Mouse (Mus musculus): ENCODE measurements around the gene Lime1.
A peak's percentile ranks its signal among the peaks of the same experiment; 100 is the strongest.

Gene Lime1

DNA sequence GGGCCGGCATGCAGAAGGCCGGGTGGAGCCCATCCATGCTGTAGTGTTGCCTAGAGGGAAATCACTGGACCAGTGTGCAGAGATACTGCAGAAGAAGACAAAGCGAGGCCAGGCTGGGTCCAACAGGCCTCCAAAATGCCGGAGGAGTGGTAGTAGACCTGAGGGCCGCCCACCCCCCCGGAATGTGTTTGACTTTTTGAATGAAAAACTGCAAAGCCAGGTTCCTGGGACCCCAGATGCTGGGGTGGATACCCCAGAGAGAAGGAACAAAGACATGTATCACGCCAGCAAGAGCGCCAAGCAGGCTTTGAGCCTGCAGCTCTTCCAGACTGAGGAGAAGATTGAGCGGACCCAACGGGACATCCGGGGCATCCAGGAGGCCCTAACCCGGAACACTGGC lies at the start of gene Lime1:
Gene Lime1 (plus strand): TSS at position 301 of the 400 bp plus-strand sequence.
- no peak for DNase-seq (ENCODE audit: low read depth, low spot score)

DNA sequence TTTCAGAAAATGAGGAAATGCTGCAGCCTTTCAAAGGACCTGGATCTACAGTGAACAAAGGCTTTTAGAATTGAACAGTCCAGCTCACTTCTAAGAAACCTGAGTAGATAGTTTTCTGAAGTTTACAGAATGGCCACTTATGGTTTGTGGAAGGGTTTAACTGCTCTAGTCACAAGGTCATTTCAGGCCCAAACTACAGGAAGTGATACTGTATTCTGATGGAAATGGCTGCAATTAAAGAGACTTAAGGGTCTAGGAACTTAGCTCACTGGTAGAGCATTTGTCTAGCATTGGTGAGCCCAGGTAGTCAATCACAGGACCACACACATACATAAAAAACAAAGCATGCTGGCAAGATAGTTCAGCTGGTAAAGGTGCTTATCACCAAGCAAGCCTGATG lies 47.3 kb upstream of the Lime1 start:
- DNase-seq (ENCODE audit: low read depth, low spot score) = no peak

DNA sequence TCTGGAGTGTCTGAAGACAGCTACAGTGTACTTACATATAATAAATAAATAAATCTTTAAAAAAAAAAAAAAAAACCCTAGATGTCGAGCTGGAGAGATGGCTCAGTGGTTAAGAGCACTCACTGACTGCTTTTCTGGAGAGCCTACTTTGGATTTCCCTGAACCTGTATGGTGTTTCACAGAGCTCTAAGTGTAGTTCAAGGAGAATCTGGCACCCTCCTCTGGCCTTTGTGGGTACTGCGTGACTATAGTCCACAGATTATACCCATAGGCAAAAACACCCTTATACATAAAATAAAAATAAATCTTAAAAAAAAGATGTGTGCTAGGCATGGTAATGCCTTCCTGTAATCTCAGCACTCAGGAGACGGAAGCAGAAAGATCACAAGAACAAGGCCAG lies 45.9 kb upstream of the Lime1 start:
- DNase-seq (ENCODE audit: low read depth, low spot score) = peak; percentile 74

DNA sequence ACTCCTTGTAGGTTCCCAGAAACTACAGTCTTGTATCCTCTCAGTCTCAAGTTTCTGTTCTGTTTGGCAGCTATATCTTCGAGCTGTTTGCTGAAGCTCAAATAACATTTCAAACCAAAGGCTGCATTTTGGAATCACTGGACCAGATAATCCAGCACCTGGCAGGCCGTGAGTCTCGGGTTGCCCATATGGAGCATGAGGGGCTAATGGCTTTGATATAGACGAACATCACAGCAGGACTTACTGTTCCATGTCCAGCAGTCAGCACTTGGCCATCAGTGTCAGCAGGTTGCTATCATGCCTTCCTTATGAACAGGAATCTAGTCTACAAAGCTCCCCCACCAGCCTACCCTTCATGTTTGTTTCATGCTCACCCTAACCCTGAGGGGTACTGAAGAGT lies 39.5 kb upstream of the Lime1 start:
- no peak for DNase-seq (ENCODE audit: low read depth, low spot score)

DNA sequence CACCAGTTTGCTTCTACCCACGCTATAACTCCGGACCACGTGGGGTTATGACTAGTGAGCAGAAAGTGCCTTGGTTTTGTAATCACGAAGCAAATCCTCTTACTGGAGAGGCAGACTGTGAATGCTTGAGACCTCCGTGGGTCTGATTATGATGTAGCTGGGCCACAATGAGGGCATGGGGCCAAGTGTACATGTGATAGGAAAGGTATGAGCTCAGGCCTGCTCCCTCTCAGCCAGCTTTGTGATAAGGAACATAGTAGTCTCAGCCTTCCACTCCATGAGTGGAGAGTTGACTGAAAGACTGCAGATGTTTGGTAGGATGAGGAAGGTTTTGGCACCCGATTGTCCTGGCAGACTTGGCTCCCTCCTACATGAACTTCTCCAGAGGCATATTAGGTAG lies 37.1 kb upstream of the Lime1 start:
- no peak for DNase-seq (ENCODE audit: low read depth, low spot score)

DNA sequence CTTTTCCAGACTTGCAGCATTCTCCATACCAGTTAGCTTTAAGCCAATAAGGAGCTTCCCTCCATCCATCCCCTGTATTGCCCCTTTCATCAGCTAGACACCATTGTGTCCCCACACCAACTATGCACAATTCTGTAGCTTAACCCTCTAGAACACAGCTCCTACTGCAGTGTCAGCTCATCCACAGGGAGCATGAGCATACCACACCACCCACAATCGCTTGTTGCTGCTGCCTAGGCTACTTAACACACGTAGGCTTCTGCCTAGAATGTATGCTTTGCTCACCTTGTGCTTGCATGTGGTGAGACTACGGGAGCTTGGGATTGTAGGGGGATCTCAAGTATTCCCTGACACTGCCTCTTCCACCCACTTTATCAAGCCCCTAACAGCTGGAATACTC lies 23.1 kb upstream of the Lime1 start:
- DNase-seq (ENCODE audit: low read depth, low spot score) = no peak

DNA sequence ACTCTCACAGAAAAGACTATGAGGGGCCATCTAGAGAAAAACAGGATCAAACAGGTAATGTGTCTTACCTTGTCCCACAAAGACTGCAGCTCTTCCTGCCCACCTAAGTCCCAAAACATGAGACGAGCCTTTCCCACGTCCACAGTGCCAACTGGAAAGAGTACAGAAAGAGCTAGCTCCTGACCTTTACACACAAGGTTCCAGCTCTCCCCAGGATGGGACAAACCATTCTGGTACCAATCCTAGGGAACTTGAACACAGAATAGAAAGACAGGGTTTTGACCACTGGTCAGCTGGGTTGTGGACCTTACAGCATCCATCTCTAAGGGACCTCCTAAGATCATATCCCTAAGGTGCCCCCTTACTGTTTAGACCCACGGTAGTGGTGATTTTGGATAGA lies 15.9 kb upstream of the Lime1 start:
- DNase-seq (ENCODE audit: low read depth, low spot score) = no peak

DNA sequence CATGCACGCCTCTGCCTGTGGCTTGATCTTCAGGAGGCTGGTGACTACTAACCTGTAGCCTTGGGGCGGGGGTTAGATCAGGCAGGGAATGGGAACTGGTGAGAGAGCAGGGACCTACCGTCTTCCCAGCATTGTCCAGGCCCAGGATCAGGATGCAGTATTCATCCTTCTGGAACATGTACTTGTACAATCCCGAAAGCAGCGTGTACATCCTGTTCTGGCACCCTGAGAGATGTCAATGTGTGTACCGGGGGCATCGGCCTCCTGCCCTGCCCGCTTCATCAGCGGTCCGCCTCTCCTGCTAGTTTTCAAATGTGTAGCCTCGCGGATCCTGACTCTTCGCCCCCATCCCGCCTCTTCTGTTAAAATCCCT lies 15.4 kb upstream of the Lime1 start:
- no peak for DNase-seq (ENCODE audit: low read depth, low spot score)

DNA sequence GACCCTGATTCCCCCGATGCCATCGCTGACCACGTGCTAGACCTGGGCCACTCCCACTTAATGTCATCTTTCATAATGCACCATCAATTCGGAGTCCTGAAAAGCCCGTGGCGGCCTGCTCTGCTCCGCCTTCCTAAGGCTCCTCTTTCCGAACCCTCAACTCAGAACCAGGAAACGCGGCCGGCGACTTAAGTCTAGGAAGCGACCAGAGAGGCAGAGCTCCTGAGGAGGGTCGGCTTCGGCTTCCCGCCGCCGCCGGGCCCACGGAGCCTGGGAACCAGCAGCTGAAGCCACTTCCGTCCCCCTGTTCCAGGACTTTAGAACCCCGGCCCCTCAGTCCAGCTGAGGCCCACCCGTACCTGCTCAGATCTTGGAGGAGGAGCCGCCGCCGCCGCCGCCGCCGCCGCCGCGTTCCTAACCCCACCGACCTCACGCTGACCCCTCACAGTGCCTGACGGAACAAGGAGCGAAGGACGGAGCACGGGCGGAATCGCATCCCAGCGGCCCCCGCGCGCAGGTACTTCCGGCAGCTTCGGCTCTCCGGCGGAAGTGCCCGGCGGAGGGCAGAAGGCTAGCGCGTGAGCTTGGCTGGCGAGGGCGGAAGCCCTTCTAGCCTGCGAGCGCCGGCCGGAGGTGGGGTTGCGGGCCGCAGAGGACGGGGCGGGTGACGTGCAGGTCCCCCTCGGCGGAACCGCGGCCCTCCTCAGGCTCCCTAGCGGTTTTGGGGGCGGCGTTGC lies 14.8 kb upstream of the Lime1 start, which contains the start of the genes Zgpat and Arfrp1:
Gene Zgpat (plus strand): TSS at position 69 of the 737 bp plus-strand sequence.
Gene Arfrp1 (minus strand): TSS at position 545 of the 737 bp plus-strand sequence.
- peak; percentile 89 for DNase-seq (ENCODE audit: low read depth, low spot score)

DNA sequence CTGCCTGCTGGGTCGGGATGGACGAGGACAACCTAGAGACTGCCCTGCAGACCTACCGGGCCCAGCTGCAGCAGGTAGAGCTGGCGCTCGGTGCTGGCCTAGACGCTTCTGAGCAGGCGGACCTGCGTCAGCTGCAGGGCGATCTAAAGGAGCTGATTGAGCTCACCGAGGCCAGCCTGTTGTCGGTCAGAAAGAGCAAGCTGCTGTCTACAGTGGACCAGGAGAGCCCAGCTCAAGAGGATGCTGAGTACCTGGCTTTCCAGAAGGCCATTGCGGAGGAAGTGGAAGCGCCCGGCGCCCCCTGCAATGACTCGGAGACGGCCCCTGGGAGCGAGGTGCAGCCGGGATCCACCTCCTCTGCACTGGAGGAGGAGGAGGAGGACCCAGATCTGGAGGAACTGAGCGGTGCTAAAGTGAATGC lies 14.2 kb upstream of the Lime1 start:
- no peak for DNase-seq (ENCODE audit: low read depth, low spot score)

DNA sequence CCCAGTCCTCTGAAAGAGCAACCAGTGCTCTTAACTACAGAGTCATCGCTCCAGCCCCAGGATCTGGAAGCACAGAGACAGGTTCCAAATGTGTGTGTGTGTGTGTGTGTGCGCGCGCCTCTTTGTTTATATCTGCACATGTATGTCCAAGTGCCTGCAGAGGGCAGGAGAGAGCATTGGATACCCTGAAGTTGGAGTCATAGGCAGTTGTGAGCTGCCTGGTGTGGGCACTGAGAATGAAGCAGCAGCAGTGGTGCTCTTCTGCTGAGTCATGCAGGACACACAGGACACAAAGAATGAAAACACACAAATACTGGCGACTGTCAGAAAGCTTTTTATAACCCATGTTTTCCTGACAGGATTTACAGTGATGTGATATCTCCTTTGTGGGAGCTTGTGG lies 9.9 kb upstream of the Lime1 start:
- no peak for DNase-seq (ENCODE audit: low read depth, low spot score)

DNA sequence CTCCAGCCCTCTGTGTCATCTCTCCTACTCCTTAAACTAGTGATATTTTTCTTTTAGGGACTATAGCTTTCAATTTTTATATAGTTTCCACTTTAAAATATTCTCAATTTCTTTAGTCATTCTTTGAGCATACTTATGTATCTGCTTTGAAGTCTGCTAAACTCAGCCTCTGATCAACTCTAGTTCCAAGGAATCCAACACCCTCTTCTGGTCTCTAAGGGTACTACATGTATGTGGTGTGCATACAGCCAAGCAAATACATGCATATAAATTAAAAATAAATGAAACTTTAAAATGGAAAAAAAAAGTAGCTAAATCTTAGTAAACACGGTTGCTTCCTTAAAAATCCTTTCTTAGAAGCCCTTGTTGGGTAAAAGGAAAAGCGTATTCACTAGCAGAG lies 4.1 kb upstream of the Lime1 start:
- DNase-seq (ENCODE audit: low read depth, low spot score) = peak; percentile 77

DNA sequence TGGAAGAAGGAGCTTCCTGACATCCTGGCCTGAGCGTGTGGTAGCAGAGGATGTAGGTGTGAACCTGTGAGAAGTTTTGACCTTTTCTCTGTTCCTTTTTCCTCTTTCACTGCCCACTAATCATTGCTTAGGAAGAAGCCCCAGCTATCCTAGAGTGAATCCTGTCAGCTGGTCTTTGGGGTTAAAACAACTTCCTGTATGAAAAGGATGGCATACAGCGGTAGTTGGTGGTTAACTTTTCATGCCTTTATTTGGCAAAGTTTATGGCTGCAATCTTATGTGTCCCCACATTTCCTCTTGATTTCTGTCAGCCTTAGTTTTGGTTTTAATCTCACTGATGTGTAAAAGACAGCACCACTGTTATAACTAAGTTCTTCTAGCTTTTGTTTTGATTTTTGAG lies 2.6 kb upstream of the Lime1 start:
- peak; percentile 70 for DNase-seq (ENCODE audit: low read depth, low spot score)

DNA sequence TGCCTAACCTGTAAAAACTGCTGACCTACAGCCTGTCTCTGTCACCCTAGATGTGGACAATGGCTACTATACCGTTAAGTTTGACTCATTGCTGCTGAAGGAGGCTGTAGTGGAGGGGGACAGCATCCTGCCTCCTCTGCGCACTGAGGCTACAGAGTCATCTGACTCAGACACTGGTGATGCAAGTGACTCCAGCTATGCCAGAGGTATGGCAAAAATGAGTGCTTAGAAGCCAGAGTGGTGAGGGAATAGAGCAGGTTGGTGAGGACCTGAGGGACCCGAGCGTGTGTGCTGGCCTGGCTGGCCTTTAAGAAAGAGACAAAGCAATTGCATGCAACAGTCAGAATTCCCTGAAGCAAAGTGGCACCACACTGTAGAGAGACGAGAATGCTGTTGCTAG lies 1.2 kb upstream of the Lime1 start:
- no peak for DNase-seq (ENCODE audit: low read depth, low spot score)

DNA sequence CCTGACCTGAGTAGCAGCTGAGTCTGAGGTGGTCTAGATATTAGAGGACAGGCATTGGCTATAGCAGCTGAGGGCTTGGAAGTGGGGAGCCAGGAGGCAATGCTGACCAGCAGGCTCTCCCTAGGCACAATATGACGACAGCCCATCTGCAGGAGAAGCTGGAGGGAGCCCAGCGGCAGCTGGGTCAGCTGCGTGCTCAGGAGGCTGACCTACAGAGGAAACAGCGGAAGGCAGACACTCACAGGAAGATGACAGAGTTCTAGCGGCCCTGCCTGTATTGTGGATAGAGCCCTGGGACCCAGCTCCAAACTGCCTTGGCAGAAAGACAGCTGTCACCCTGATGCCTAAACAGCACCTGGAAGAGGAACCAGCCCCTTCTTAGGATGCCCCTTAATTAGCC lies 373 bp downstream of the Lime1 start:
- DNase-seq (ENCODE audit: low read depth, low spot score) = no peak

DNA sequence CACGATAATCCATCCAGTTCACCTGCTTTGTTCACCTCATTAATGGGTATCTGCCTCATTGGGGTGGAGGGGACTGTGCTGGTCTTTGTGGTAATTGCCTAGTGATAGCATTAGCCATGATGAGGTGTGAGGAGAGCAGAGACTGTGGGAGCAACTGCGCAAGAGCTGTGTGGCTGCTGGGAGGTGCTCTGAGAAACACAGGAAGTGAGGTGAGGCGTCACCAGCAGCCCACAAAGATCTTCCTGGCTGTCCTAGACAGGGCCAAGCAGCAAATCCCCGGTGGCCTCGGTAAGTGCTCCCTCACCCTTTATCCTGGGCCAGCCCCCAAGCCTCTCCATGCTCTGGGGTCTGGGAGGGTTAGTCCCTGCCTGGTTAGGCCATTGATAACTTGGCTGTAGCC lies 1.2 kb downstream of the Lime1 start:
- peak; percentile 85 for DNase-seq (ENCODE audit: low read depth, low spot score)

DNA sequence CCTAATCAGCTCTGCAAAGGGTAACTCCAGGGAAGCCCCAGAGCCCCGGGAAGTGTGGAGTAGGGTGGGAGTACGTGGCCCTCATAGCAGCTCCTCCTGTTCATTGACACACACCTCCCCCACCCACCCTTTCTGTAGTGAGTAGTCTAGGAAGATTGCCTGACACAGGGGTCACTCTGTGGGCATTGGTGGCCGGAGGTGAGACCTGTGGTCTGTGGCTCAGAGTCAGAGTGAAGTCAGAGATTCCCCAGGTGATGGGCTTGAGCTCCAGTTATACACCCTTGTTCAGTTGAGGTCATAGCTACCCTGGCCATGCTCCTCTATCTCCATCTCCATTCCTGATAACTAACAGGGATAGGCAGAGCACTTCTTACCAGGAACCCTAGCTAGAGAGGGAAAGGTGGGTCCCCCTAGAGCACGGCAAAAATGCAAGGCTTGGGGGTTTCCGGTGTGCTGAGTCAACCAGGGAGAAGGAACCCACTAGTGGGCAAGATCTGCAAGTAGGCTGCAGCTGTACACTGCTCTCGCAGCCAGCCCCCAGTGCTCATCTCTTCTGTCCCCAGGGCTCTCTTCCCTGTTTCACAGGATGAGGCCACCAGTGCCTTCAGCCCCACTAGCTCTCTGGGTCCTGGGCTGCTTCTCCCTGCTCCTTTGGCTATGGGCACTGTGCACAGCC lies 1.9 kb downstream of the Lime1 start:
- DNase-seq (ENCODE audit: low read depth, low spot score) = peak; percentile 67

DNA sequence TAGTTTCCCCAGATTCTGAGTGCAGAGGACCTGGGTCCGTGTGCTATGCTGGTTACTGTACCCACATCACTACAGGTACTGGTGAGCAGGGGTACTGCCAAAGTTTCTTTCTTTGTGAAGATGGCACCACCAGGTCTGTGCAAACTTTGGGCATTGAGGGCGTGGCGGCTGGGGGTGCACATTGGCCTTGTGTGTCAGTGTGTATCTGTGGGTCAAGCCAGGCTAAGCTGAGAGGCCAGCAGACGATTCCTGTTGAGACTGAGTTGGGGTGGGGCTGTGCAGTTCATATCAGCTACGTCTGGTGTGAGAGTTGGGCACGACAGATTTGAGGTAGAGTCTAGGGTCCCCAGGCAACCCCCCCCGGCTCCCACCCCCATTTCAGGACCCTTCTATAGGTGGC lies 4.6 kb downstream of the Lime1 start:
- DNase-seq (ENCODE audit: low read depth, low spot score) = no peak

DNA sequence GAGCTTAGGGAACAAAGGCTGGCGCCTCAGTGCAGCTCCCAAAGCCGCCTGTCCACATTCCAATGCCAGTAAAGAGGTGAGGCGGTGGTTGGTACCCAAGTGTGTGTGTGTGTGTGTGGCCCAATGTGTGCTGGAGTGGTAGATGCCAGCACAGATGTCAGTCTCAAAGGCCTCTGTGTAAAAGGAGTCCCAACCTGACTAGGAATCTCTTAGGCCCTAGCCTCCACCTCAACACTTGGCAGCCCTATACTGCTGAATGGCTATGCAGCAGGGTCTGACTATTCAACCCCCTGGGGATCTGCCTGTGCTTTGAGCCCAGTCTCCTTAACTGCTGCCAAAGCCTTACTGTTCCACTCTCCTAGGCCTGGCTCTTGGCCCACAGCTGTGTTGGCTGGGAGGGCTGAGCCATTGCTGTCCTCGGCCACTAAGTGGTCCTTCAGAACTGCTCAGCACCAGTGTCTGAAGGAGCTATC lies 5.1 kb downstream of the Lime1 start:
- no peak for DNase-seq (ENCODE audit: low read depth, low spot score)

DNA sequence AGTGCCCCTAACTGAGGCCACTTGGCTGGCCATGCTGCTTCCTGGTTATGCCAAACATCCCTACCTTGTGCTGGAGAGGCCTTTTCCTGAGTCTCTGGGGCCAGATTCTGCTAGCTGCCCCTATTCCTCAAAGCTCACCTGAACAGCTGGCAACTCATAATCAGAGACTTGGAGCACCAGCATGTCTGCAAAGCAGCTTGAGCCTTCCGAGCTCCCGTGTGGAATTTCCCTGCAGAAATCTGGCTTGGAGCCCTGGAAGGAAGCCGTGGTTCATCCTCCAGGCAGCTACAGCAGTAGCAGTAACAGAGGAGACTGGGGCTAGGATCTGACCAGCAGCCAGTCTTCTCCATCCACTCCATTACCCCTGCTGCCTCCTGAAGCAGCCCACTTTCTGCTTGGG lies 6.0 kb downstream of the Lime1 start:
- DNase-seq (ENCODE audit: low read depth, low spot score) = no peak

DNA sequence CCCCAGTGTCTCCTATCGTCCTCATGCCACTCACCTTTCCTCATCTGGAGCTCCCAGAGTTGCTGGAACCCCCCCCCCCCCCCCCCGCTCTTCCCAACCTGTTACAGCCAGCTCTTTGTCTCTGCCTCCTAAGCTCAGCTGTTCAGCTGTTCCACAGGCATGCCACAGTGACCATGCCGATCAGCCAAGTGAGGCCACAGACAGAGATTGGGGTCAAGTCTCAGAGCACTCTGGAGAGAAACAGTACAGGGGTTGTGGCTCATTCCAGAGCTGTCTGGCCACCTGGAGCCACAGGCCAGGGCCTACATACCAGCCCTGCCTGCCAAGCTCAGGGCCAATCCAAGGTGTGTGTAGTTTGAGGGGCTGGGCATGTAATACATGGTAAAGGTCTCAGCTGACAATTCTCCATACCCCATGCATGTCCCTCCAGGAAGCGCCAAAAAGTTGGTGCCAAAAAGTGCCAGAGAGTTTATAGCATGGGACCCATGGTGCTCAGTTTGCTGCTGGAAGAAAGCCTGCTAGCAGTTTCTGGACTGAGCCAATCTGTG lies 6.9 kb downstream of the Lime1 start:
- DNase-seq (ENCODE audit: low read depth, low spot score) = no peak

DNA sequence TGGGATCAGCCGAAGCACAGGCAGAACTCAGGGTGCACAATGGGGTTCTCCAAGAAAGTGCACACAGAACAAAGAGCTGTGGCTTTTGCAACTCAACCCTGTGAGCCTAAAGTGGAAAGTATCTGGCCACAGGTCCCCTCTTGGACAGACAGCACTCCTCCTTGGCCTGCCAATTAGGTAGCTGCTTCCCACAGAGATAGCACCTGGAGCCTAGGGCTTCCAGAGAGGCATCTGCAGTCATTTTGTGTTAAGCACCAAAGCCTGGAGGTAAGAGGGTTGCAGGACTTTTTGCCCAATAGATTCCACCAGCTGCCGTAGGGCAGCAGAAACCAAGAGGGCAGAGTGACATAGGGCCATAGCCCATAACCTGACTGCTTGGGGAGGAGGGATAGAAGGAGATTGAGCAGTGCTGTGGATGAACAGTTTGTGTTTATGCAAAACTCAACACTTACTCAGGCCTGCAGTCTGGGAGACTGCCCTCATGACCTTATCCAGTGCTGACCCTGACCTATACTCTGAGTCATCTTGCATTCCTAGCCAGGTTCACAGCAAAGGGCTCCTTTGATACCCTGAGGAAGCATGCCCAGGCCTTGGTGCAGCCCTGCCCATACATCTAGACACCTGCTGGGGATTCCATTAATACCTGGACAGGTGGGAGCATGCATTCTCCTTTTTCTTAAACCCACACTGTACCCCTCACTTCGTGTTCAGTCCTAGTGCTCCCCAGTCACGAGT lies 10.4 kb downstream of the Lime1 start:
- DNase-seq (ENCODE audit: low read depth, low spot score) = no peak
